Mouse (Mus musculus): Measurements from ENCODE around the gene Nkiras1. TPM values are rescaled to one million over a fixed set of nuclear protein-coding genes. Genes with fewer than 3 reads are reported as not detected.
"Not testable (repeated sequence)": the region's sequence is repeated elsewhere in the genome, so short reads cannot be mapped to it uniquely, and the experiment has no call there.

The Nkiras1 gene
- polyA plus RNA-seq, 1 experiment from 2014 or later = 13.9 TPM

- peak within 1 kb of the TSS; percentile 66 for H3K9ac ChIP-seq
- ATAC-seq (ENCODE audit: borderline replicate concordance, extremely low read depth, low FRiP score, low TSS enrichment) = peak; percentile 94
- peak within 1 kb of the TSS; percentile 83 for H3K4me3 ChIP-seq
- no peaks in the 10 kb centered on the region for H3K36me3 ChIP-seq
- H3K4me2 ChIP-seq = peak within 1 kb of the TSS; percentile 91
- WGBS = under 1% methylated on average over 54 of the region's 66 CpGs
- no peaks in the 10 kb centered on the region for H3K4me1 ChIP-seq
- no peaks in the 10 kb centered on the region for H3K27me3 ChIP-seq
- H3K27ac ChIP-seq = peak within 1 kb of the TSS; percentile 85
- no peaks in the 10 kb centered on the region for H3K9me3 ChIP-seq
Observed at GRCm38 (mm10) chr14:18238750-18239731, 31.9 kb upstream of the Nkiras1 start, which contains the start of gene Nr1d2. Gene Nr1d2, minus strand, starts transcription at chr14:18239127.

GRCm38 (mm10) chr14:18240132-18240531 lies 30.8 kb upstream of the Nkiras1 start:
- Histone ChIP-seq H3K9ac (no peak overlapping the region), H3K27me3 (no peaks in the 10 kb centered on the region), H3K4me3 (no peak overlapping the region), H3K9me3 (no peaks in the 10 kb centered on the region), H3K27ac (no peak overlapping the region), H3K4me1 (no peaks in the 10 kb centered on the region), H3K36me3 (no peaks in the 10 kb centered on the region), H3K4me2 (no peak overlapping the region)
- 65% methylated on average over 7 of the region's 7 CpGs for WGBS
- ATAC-seq (ENCODE audit: borderline replicate concordance, extremely low read depth, low FRiP score, low TSS enrichment) = no peak

- H3K9ac ChIP-seq = no peak overlapping the region
- ATAC-seq (ENCODE audit: borderline replicate concordance, extremely low read depth, low FRiP score, low TSS enrichment) = no peak
Observed at GRCm38 (mm10) chr14:18241786-18242185, 29.1 kb upstream of the Nkiras1 start.

GRCm38 (mm10) chr14:18242638-18243130 lies 28.3 kb upstream of the Nkiras1 start:
- Histone ChIP-seq H3K36me3 (no peaks in the 10 kb centered on the region), H3K27ac (no peak overlapping the region), H3K9ac (no peak overlapping the region), H3K4me3 (no peak overlapping the region), H3K4me2 (no peak overlapping the region), H3K4me1 (no peaks in the 10 kb centered on the region), H3K9me3 (no peaks in the 10 kb centered on the region), H3K27me3 (no peaks in the 10 kb centered on the region)
- no peak for ATAC-seq (ENCODE audit: borderline replicate concordance, extremely low read depth, low FRiP score, low TSS enrichment)
- 80% methylated on average over 21 of the region's 21 CpGs for WGBS

More at GRCm38 (mm10) chr14:18241786-18242185, 29.1 kb upstream of the Nkiras1 start:
- H3K9me3 ChIP-seq = no peaks in the 10 kb centered on the region
- H3K4me3 ChIP-seq = no peak overlapping the region
- no peak overlapping the region for H3K4me2 ChIP-seq
- H3K4me1 ChIP-seq = no peaks in the 10 kb centered on the region
- H3K36me3 ChIP-seq = no peaks in the 10 kb centered on the region
- no peak overlapping the region for H3K27ac ChIP-seq
- H3K27me3 ChIP-seq = no peaks in the 10 kb centered on the region
- WGBS = 84% methylated on average over 4 of the region's 4 CpGs

- no peak overlapping the region for H3K4me2 ChIP-seq
- H3K9ac ChIP-seq = no peak overlapping the region
- no peaks in the 10 kb centered on the region for H3K4me1 ChIP-seq
- H3K27me3 ChIP-seq = no peaks in the 10 kb centered on the region
- no peaks in the 10 kb centered on the region for H3K9me3 ChIP-seq
- peaks cover 5% of the 10 kb centered on the region; the same call in 1 of the 2 replicates for H3K36me3 ChIP-seq
- 87% methylated on average over 3 of the region's 3 CpGs for WGBS
- no peak overlapping the region for H3K4me3 ChIP-seq
- ATAC-seq (ENCODE audit: borderline replicate concordance, extremely low read depth, low FRiP score, low TSS enrichment) = no peak
- no peak overlapping the region for H3K27ac ChIP-seq
Observed at GRCm38 (mm10) chr14:18261203-18261602, 9.7 kb upstream of the Nkiras1 start.

GRCm38 (mm10) chr14:18263427-18263826 lies 7.5 kb upstream of the Nkiras1 start:
- ATAC-seq (ENCODE audit: borderline replicate concordance, extremely low read depth, low FRiP score, low TSS enrichment) = peak; percentile 19; the same call in 1 of the 2 replicates
- no peak overlapping the region for H3K27ac ChIP-seq

GRCm38 (mm10) chr14:18269947-18270528 lies 898 bp upstream of the Nkiras1 start:
- peaks cover 25% of the 10 kb centered on the region for H3K36me3 ChIP-seq
- WGBS = under 1% methylated on average over 24 of the region's 24 CpGs
- H3K4me2 ChIP-seq = peak overlapping the region; percentile 70
- peak overlapping the region; percentile 94 for H3K9ac ChIP-seq
- H3K4me1 ChIP-seq = peaks cover 11% of the 10 kb centered on the region
- H3K27ac ChIP-seq = peak overlapping the region; percentile 75
- H3K4me3 ChIP-seq = peak overlapping the region; percentile 91
- not testable (repeated sequence) for ATAC-seq (ENCODE audit: borderline replicate concordance, extremely low read depth, low FRiP score, low TSS enrichment); H3K27me3 ChIP-seq; H3K9me3 ChIP-seq

More at GRCm38 (mm10) chr14:18263427-18263826, 7.5 kb upstream of the Nkiras1 start:
- WGBS = 42% methylated on average over 4 of the region's 4 CpGs
- Histone ChIP-seq H3K4me3 (no peak overlapping the region), H3K4me1 (no peaks in the 10 kb centered on the region), H3K9ac (no peak overlapping the region), H3K4me2 (no peak overlapping the region), H3K36me3 (peaks cover 22% of the 10 kb centered on the region), H3K9me3 (no peaks in the 10 kb centered on the region), H3K27me3 (no peaks in the 10 kb centered on the region)

- H3K27me3 ChIP-seq = no peaks in the 10 kb centered on the region
- 3% methylated on average over 7 of the region's 7 CpGs for WGBS
- H3K9ac ChIP-seq = peak overlapping the region; percentile 59
- no peaks in the 10 kb centered on the region for H3K9me3 ChIP-seq
- peak overlapping the region; percentile 70 for H3K4me2 ChIP-seq
- peak overlapping the region; percentile 91 for H3K4me3 ChIP-seq
- H3K27ac ChIP-seq = no peak overlapping the region
- peaks cover 11% of the 10 kb centered on the region for H3K4me1 ChIP-seq
- no peak for ATAC-seq (ENCODE audit: borderline replicate concordance, extremely low read depth, low FRiP score, low TSS enrichment)
- H3K36me3 ChIP-seq = peaks cover 17% of the 10 kb centered on the region
Observed at GRCm38 (mm10) chr14:18271666-18272065, 730 bp downstream of the Nkiras1 start.

GRCm38 (mm10) chr14:18274526-18274925 lies 3.6 kb downstream of the Nkiras1 start:
- peaks cover 18% of the 10 kb centered on the region for H3K36me3 ChIP-seq
- H3K9ac ChIP-seq = no peak overlapping the region
- 76% methylated on average over 1 of the region's 1 CpGs for WGBS
- H3K27me3 ChIP-seq = no peaks in the 10 kb centered on the region
- no peaks in the 10 kb centered on the region for H3K9me3 ChIP-seq
- H3K27ac ChIP-seq = no peak overlapping the region
- H3K4me3 ChIP-seq = no peak overlapping the region
- H3K4me1 ChIP-seq = peaks cover 8% of the 10 kb centered on the region
- ATAC-seq (ENCODE audit: borderline replicate concordance, extremely low read depth, low FRiP score, low TSS enrichment) = no peak
- H3K4me2 ChIP-seq = no peak overlapping the region

- H3K27ac ChIP-seq = no peak overlapping the region
- ATAC-seq (ENCODE audit: borderline replicate concordance, extremely low read depth, low FRiP score, low TSS enrichment) = no peak
- H3K9ac ChIP-seq = no peak overlapping the region
- no peaks in the 10 kb centered on the region for H3K27me3 ChIP-seq
- H3K4me2 ChIP-seq = no peak overlapping the region
- peaks cover 39% of the 10 kb centered on the region for H3K36me3 ChIP-seq
- H3K9me3 ChIP-seq = no peaks in the 10 kb centered on the region
- no peak overlapping the region for H3K4me3 ChIP-seq
- H3K4me1 ChIP-seq = no peaks in the 10 kb centered on the region
- 82% methylated on average over 5 of the region's 5 CpGs for WGBS
Observed at GRCm38 (mm10) chr14:18280375-18280774, 9.4 kb downstream of the Nkiras1 start.

GRCm38 (mm10) chr14:18284581-18284980 lies 13.6 kb downstream of the Nkiras1 start:
- no peak overlapping the region for H3K27ac ChIP-seq
- peaks cover 3% of the 10 kb centered on the region; the same call in 1 of the 2 replicates for H3K4me1 ChIP-seq
- H3K9ac ChIP-seq = no peak overlapping the region
- peaks cover 21% of the 10 kb centered on the region for H3K36me3 ChIP-seq
- no peak overlapping the region for H3K4me2 ChIP-seq
- no peak overlapping the region for H3K4me3 ChIP-seq
- no peaks in the 10 kb centered on the region for H3K9me3 ChIP-seq
- no peaks in the 10 kb centered on the region for H3K27me3 ChIP-seq
- WGBS = 74% methylated on average over 2 of the region's 2 CpGs
- no peak for ATAC-seq (ENCODE audit: borderline replicate concordance, extremely low read depth, low FRiP score, low TSS enrichment)
